Mouse (Mus musculus): ENCODE data around the gene Gpr89. TPM values are rescaled to one million over a fixed set of nuclear protein-coding genes. Genes with fewer than 3 reads are reported as not detected.
A peak's percentile ranks its signal among the peaks of the same experiment; 100 is the strongest.

Gene Gpr89
- 40.3 and 41.5 TPM in 2 replicates for polyA plus RNA-seq (2015; fragmentation: Nextera tagmentation; extraction: Ambion mirVana)

DNA sequence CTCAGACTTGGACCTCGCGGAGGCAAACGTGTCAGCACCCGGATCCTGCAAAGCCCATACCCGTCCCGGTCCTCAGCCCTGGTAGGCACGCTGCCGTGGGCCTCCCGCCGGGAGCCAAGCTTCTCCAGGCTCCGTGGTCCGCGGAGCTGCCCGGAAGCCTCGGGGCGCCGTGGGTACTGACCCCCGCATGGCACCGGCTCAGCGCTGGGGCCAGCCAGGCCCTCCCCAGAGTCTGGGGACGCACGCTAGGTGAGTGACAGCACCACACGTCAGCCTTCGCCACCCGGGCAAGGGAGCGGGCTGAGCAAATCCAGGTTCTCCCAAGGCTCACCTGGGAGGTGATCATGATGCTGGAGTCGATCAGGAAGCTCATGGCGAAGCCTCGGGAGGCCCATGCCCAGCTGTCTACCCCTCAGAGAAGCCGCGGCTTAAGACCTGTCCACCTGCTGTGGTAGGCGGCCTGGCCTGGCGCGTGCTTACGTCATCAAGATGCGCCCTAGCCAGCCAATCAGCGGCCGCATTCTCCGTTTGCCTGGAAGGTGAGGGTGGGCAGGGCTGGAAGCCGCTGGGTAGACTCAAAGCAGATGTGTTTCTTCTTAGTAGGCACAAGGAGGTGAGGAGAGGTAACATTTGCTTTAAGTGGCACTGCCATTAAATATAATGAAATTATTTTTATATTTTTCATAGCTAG lies at the start of gene Gpr89:
TSS of gene Gpr89 (minus strand) at position 496 of the 691 bp plus-strand sequence.
- peak within 1 kb of the TSS; percentile 91 for H3K9ac ChIP-seq
- H3K27ac ChIP-seq = no peak within 1 kb of the TSS
- H3K4me2 ChIP-seq (replicated peaks) = peak within 1 kb of the TSS; percentile 91
- peaks cover 27% of the 10 kb centered on the region for H3K27me3 ChIP-seq
- H3K9me3 ChIP-seq = no peaks in the 10 kb centered on the region
- H3K36me3 ChIP-seq = no peaks in the 10 kb centered on the region
- ATAC-seq (ENCODE audit: low FRiP score, low read depth) = peak; percentile 97
- peak within 1 kb of the TSS; percentile 100 for H3K4me3 ChIP-seq
- H3K4me1 ChIP-seq = peaks cover 7% of the 10 kb centered on the region
- under 1% methylated on average over 40 of the region's 40 CpGs for WGBS

DNA sequence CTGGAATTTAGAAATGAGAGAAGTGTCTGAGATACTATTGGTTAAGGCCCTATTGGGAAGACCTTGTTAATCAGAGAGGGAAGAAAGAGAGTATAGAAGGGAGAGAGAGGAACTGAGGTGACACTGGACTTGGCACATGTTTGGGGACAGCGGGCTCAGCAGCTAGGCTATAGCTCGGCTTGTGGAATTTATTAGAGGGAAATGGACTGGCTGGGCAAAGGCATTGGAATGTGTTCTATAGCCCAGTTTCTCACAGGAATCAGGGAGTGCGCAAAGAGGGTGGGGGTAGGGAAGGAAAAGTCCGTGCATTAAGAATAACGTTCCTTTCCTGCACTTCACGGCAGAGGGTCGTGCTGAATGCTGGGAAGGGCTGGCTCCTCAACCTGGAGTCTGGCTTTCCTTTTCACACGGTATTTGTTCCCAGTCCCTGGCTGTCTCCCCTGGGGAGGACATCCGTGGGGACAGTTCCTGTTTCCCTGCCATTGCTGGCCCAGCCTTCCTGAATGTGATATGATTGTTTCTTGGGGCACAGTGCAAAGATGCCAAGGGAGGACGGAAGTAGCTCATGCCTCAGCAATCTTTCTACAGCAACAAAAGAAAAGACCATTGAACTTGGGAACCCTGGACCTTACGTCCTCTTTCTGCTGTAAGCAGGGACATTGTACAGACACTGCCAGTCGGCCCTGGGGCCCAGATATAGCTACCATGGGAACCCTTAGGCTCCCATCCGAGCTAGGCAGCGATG lies 48.5 kb upstream of the Gpr89 start:
- Histone ChIP-seq H3K4me3 (no peak overlapping the region), H3K9ac (no peak overlapping the region), H3K27me3 (no peaks in the 10 kb centered on the region), H3K36me3 (no peaks in the 10 kb centered on the region), H3K9me3 (no peaks in the 10 kb centered on the region), H3K4me1 (peaks cover 7% of the 10 kb centered on the region), H3K4me2 (replicated peaks) (peak overlapping the region; percentile 43), H3K27ac (no peak overlapping the region)
- 33% methylated on average over 14 of the region's 14 CpGs for whole genome bisulfite sequencing
- ATAC-seq (ENCODE audit: low FRiP score, low read depth) = peak; percentile 40; the same call in 1 of the 2 replicates

DNA sequence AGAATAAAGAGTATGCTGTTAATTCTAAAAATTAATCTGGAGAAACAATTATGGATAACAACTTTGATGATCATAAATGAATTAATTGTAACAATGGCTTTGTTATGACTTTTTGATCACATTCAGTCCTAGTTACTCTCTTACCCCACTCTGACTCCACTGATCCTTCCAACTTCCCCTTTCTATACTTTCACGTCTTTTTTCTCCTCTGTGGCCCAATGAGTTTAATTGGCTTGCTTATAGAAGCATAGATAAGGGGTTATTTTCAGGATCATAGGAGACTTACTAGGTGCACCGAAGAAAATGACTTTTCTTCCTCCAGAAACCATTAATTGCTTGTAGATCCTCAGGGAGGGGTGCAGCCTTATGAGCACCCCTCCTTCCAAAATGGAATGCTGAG lies 37.6 kb upstream of the Gpr89 start:
- Histone ChIP-seq H3K27me3 (peaks cover 1% of the 10 kb centered on the region; the same call in 1 of the 2 replicates), H3K4me1 (peaks cover 4% of the 10 kb centered on the region), H3K4me3 (no peak overlapping the region), H3K4me2 (replicated peaks) (no peak overlapping the region), H3K9ac (no peak overlapping the region), H3K27ac (no peak overlapping the region), H3K36me3 (no peaks in the 10 kb centered on the region), H3K9me3 (no peaks in the 10 kb centered on the region)
- WGBS = 89% methylated on average over 2 of the region's 2 CpGs
- no peak for ATAC-seq (ENCODE audit: low FRiP score, low read depth)

DNA sequence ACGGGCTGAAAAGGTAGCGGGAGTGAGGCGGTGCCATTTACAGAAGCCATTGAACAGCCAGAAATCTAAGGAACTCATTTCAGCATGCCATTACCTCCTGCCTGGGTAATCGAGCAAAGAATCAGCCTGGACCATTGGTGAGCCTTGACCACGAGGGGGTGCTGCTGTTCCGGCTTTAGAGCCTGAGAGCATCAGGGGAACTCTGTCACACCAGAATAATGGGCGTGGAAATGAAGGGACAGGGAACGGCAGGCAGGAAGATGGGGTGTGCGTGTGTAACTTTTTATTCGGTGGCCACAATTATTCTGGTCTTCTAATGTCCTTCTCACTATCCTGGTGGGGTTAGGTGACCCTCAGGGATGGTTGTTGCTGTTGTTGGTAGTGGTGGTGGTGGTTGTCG lies 33.6 kb upstream of the Gpr89 start:
- H3K4me2 ChIP-seq (replicated peaks) = peak overlapping the region; percentile 33
- WGBS = 8% methylated on average over 11 of the region's 11 CpGs
- peak overlapping the region; percentile 8; the same call in 1 of the 2 replicates for H3K4me3 ChIP-seq
- ATAC-seq (ENCODE audit: low FRiP score, low read depth) = peak; percentile 54; the same call in 1 of the 2 replicates
- peaks cover 34% of the 10 kb centered on the region for H3K27me3 ChIP-seq
- H3K4me1 ChIP-seq = peaks cover 11% of the 10 kb centered on the region
- no peaks in the 10 kb centered on the region for H3K9me3 ChIP-seq
- no peak overlapping the region for H3K27ac ChIP-seq
- no peaks in the 10 kb centered on the region for H3K36me3 ChIP-seq
- H3K9ac ChIP-seq = no peak overlapping the region

DNA sequence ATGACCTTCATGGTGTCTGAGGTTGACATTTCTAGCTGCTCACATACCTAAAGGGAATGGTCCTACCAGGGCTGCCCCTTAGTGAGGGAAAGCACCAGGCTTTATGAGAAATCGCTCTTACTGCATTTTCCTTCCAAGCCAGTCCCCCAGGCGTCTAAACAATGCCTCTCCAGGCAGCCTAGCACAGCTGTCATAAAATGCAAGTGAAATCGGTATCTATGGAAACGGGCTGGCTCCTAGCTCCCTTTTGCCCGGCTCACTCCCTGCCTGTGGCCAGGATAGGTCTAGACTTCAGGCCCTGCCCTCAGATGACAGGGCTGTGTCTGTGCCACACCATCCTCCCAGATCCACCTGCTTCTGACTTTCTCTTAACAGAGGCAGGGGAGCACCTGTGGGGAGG lies 32.5 kb upstream of the Gpr89 start:
- 6% methylated on average over 5 of the region's 5 CpGs for WGBS
- no peaks in the 10 kb centered on the region for H3K36me3 ChIP-seq
- ATAC-seq (ENCODE audit: low FRiP score, low read depth) = peak; percentile 66; the same call in 1 of the 2 replicates

DNA sequence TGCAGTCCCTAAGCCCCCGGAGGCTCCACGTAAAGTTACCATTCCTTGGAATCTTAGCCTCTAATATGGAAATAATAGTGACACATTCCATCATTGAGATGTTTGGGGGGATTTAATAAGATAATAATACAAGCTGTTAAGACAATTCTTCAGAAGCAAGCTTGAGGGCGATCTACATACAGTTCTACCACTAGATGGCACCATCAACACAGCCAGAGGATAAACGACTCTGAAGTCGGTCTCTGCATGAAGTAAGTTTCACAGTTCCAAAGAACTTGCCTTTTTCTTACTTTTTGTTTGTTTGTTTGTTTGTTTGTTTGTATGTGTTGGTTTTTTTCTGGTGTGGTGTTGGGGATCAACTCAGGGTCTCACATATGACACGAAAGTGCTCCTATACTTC lies 31.1 kb upstream of the Gpr89 start:
- no peak overlapping the region for H3K4me2 ChIP-seq (replicated peaks)
- WGBS = 10% methylated on average over 6 of the region's 6 CpGs
- H3K27ac ChIP-seq = no peak overlapping the region
- no peak for ATAC-seq (ENCODE audit: low FRiP score, low read depth)
- H3K4me1 ChIP-seq = peaks cover 22% of the 10 kb centered on the region
- no peaks in the 10 kb centered on the region for H3K9me3 ChIP-seq
- no peak overlapping the region for H3K4me3 ChIP-seq
- peaks cover 50% of the 10 kb centered on the region for H3K27me3 ChIP-seq
- H3K9ac ChIP-seq = no peak overlapping the region
- no peaks in the 10 kb centered on the region for H3K36me3 ChIP-seq

More for the DNA sequence above, 32.5 kb upstream of the Gpr89 start:
- Histone ChIP-seq H3K9me3 (no peaks in the 10 kb centered on the region), H3K9ac (0 out of 2 replicates have a peak overlapping the region, but pooled peaks have one; percentile 20), H3K27me3 (peaks cover 39% of the 10 kb centered on the region), H3K4me3 (no peak overlapping the region), H3K27ac (no peak overlapping the region), H3K4me1 (peaks cover 19% of the 10 kb centered on the region), H3K4me2 (replicated peaks) (no peak overlapping the region)

DNA sequence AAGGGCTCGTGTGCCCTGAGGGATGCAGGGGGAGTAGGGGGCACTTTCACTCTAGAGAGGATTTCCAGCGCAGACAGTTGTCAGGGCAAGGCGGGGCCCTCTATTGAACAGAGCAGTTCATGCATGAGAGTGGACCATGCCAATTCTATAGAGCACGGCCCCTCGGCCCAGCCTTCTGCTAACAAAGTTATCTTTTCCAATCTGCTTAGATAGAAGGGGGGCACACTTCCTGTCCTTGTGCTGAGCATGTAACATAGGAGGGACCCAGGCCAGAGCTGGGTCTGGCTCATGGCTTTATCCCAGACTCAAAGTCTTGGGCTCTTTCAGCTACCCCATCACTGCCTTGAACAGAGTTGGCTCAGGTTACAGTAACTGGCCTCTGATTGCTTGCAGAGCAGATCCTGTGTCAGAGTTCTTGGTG lies 26.1 kb upstream of the Gpr89 start:
- H3K9ac ChIP-seq = no peak overlapping the region
- no peaks in the 10 kb centered on the region for H3K9me3 ChIP-seq
- H3K36me3 ChIP-seq = no peaks in the 10 kb centered on the region
- WGBS = 50% methylated on average over 5 of the region's 5 CpGs
- no peak for ATAC-seq (ENCODE audit: low FRiP score, low read depth)
- no peak overlapping the region for H3K27ac ChIP-seq
- peaks cover 16% of the 10 kb centered on the region for H3K4me1 ChIP-seq
- no peak overlapping the region for H3K4me2 ChIP-seq (replicated peaks)
- H3K4me3 ChIP-seq = no peak overlapping the region
- H3K27me3 ChIP-seq = peaks cover 69% of the 10 kb centered on the region

DNA sequence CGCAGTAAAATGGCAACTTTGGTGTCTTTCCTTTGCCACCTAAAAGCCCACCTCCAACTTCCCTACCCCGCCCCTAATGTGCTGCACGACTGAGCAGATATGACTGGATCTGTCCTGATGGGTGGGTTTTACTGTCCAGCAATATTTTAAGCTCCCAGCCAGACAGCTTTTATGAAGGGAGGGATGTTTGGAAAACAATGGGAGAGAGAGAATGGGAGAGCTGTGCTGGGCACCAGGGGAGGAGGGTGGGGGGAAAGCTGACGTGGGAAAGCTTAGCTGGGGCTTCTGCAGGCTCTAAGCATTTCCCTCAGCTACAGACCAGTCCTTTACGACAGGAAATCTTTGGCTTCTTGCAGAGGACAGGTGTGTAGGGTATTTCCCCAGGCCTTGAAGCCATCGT lies 20.8 kb upstream of the Gpr89 start, which contains the start of gene Gja8:
TSS of gene Gja8 (minus strand) at position 101 of the 400 bp plus-strand sequence.
- no peak within 1 kb of the TSS for H3K27ac ChIP-seq
- ATAC-seq (ENCODE audit: low FRiP score, low read depth) = no peak
- H3K4me1 ChIP-seq = peaks cover 8% of the 10 kb centered on the region
- no peak within 1 kb of the TSS for H3K4me3 ChIP-seq
- 61% methylated on average over 6 of the region's 6 CpGs for WGBS
- no peaks in the 10 kb centered on the region for H3K9me3 ChIP-seq
- no peak within 1 kb of the TSS for H3K9ac ChIP-seq
- no peak within 1 kb of the TSS for H3K4me2 ChIP-seq (replicated peaks)
- peaks cover 65% of the 10 kb centered on the region for H3K27me3 ChIP-seq
- no peaks in the 10 kb centered on the region for H3K36me3 ChIP-seq

DNA sequence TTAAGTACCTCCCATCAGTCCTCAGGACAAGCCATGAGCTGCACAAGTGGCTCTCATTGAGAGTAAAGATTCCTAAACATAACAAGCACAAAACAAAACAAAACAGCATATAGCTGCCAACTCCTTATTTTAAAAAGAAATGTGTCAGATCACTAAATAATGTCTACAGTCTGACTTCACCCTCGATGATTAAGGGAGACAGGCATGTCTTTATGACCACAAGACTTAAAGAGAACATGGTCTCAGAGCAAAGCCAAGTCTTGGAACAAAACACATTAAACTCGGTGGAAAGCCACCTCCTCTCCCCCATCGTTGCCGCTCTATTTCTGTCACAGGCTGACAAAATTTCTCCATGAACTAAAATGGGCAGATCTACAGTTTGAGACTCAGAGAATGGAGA lies 19.5 kb upstream of the Gpr89 start:
- H3K4me3 ChIP-seq = no peak overlapping the region
- ATAC-seq (ENCODE audit: low FRiP score, low read depth) = no peak
- H3K9me3 ChIP-seq = no peaks in the 10 kb centered on the region
- no peak overlapping the region for H3K27ac ChIP-seq
- H3K4me1 ChIP-seq = peaks cover 19% of the 10 kb centered on the region
- no peaks in the 10 kb centered on the region for H3K36me3 ChIP-seq
- peaks cover 64% of the 10 kb centered on the region for H3K27me3 ChIP-seq
- H3K4me2 ChIP-seq (replicated peaks) = no peak overlapping the region
- 80% methylated on average over 4 of the region's 4 CpGs for WGBS
- no peak overlapping the region for H3K9ac ChIP-seq

DNA sequence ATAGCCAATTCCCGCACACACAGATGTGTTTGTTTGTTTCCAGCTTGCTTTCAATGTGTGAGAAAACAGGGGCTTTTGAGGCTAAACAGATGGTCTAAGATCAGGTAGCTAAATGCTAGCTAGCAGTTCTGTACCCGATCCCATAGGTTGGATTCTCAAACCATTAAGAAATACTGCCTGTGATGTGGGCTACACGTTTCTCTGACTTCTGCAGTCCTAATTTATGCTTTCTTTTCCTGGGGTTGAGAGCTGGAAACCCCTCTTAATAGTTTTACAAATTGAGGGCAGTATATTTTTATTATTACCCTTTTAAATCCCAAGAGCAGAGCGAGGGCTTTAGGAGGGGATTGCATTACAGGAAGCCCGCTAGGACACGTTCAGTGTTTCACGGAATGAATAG lies 15.8 kb upstream of the Gpr89 start:
- H3K9ac ChIP-seq = no peak overlapping the region
- H3K9me3 ChIP-seq = no peaks in the 10 kb centered on the region
- WGBS = 7% methylated on average over 7 of the region's 7 CpGs
- no peak overlapping the region for H3K4me3 ChIP-seq
- no peak overlapping the region for H3K27ac ChIP-seq
- H3K36me3 ChIP-seq = no peaks in the 10 kb centered on the region
- H3K4me1 ChIP-seq = peaks cover 19% of the 10 kb centered on the region
- ATAC-seq (ENCODE audit: low FRiP score, low read depth) = 0 out of 2 replicates have a peak, but pooled peaks have one; percentile 24
- H3K4me2 ChIP-seq (replicated peaks) = peak overlapping the region; percentile 35
- peaks cover 68% of the 10 kb centered on the region for H3K27me3 ChIP-seq

DNA sequence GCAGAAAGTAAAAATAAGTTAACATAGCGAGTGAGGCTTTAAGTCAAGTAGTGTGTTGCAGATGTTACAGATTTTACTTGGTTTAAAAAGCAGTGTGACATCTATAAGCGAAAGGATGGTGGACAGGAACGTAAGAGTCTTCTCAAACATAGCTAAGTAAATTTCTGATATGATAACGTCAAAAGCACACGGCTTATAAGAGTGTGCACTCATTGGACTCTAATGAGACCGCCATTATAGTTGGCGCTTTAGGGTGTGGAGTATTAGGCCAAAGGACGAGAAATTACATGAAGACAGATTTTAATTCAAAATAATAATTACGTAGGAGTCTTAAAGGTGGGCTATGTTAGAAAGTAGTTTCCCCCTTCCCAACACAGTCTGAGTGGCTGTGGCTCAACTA lies 446 bp upstream of the Gpr89 start:
- H3K9me3 ChIP-seq = no peaks in the 10 kb centered on the region
- H3K4me1 ChIP-seq = peaks cover 7% of the 10 kb centered on the region
- H3K4me2 ChIP-seq (replicated peaks) = peak overlapping the region; percentile 91
- H3K27me3 ChIP-seq = peaks cover 30% of the 10 kb centered on the region
- 50% methylated on average over 9 of the region's 9 CpGs for WGBS
- no peak for ATAC-seq (ENCODE audit: low FRiP score, low read depth)
- no peaks in the 10 kb centered on the region for H3K36me3 ChIP-seq
- peak overlapping the region; percentile 91; the same call in 1 of the 2 replicates for H3K9ac ChIP-seq
- H3K27ac ChIP-seq = no peak overlapping the region
- H3K4me3 ChIP-seq = peak overlapping the region; percentile 100

DNA sequence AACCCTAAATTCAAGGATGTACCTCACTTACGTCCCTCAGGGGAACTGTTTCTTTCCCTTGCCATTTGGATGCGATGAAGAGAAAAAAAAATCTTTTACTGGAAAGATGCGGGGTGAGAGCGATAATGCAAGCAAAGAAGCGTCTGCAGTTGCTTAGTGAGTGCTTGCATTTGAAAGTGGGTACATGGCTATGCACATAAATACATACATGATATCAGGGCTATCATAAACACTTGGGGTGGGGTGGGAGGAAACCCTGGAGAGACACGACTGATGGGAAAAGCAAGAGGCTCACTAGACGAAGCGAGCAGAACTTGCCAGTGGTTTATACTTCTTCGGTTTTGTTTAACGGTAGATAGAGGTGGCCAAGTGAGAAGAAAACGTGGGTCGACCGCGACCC lies 753 bp downstream of the Gpr89 start, which contains the start of gene Gja5:
TSS of gene Gja5 (plus strand) at position 301 of the 400 bp plus-strand sequence.
- peak within 1 kb of the TSS; percentile 100 for H3K4me3 ChIP-seq
- H3K36me3 ChIP-seq = no peaks in the 10 kb centered on the region
- H3K4me1 ChIP-seq = peaks cover 7% of the 10 kb centered on the region
- H3K4me2 ChIP-seq (replicated peaks) = peak within 1 kb of the TSS; percentile 91
- no peaks in the 10 kb centered on the region for H3K9me3 ChIP-seq
- H3K27me3 ChIP-seq = peaks cover 26% of the 10 kb centered on the region
- no peak within 1 kb of the TSS for H3K27ac ChIP-seq
- WGBS = 13% methylated on average over 14 of the region's 14 CpGs
- no peak for ATAC-seq (ENCODE audit: low FRiP score, low read depth)
- peak within 1 kb of the TSS; percentile 91 for H3K9ac ChIP-seq

Measured in limb, embryonic 13.5 days (tissue).